Mouse (Mus musculus): ENCODE measurements around the gene Lrrc1. TPM values are rescaled to one million over a fixed set of nuclear protein-coding genes. Genes with fewer than 3 reads are reported as not detected.

Lrrc1 gene
- polyA plus RNA-seq, 1 experiment = 12.8 TPM

GRCm38 (mm10) chr9:77513892-77514291 is 30.8 kb downstream of the Lrrc1 start:
- H3K27ac ChIP-seq (ENCODE audit: insufficient read depth, low read length) = no peak overlapping the region
- H3K4me1 ChIP-seq (ENCODE audit: control insufficient read depth, insufficient read depth, low read length) = no peaks in the 10 kb centered on the region
- no peak for TF ChIP-seq POLR2A (IDR thresholded peaks at IDR 0.05; ENCODE audit: extremely low read depth, insufficient read depth, low read length)
- no peak for TF ChIP-seq CTCF (IDR thresholded peaks at IDR 0.05; ENCODE audit: extremely low read depth, insufficient read depth, low read length)
- H3K4me3 ChIP-seq (ENCODE audit: insufficient read depth, low read length) = no peak overlapping the region

GRCm38 (mm10) chr9:77512220-77512619 is 32.5 kb downstream of the Lrrc1 start:
- TF ChIP-seq CTCF (IDR thresholded peaks at IDR 0.05; ENCODE audit: extremely low read depth, insufficient read depth, low read length) (no peak), POLR2A (IDR thresholded peaks at IDR 0.05; ENCODE audit: extremely low read depth, insufficient read depth, low read length) (no peak)
- Histone ChIP-seq H3K4me3 (ENCODE audit: insufficient read depth, low read length) (no peak overlapping the region), H3K4me1 (ENCODE audit: control insufficient read depth, insufficient read depth, low read length) (no peaks in the 10 kb centered on the region), H3K27ac (ENCODE audit: insufficient read depth, low read length) (no peak overlapping the region)

GRCm38 (mm10) chr9:77510574-77510973 is 34.1 kb downstream of the Lrrc1 start:
- H3K27ac ChIP-seq (ENCODE audit: insufficient read depth, low read length) = no peak overlapping the region
- H3K4me1 ChIP-seq (ENCODE audit: control insufficient read depth, insufficient read depth, low read length) = no peaks in the 10 kb centered on the region
- H3K4me3 ChIP-seq (ENCODE audit: insufficient read depth, low read length) = no peak overlapping the region
- TF ChIP-seq POLR2A (IDR thresholded peaks at IDR 0.05; ENCODE audit: extremely low read depth, insufficient read depth, low read length) = no peak
- TF ChIP-seq CTCF (IDR thresholded peaks at IDR 0.05; ENCODE audit: extremely low read depth, insufficient read depth, low read length) = no peak

- TF ChIP-seq CTCF (IDR thresholded peaks at IDR 0.05; ENCODE audit: extremely low read depth, insufficient read depth, low read length) = no peak
- TF ChIP-seq POLR2A (IDR thresholded peaks at IDR 0.05; ENCODE audit: extremely low read depth, insufficient read depth, low read length) = no peak
- Histone ChIP-seq H3K27ac (ENCODE audit: insufficient read depth, low read length) (no peak overlapping the region), H3K4me1 (ENCODE audit: control insufficient read depth, insufficient read depth, low read length) (no peaks in the 10 kb centered on the region), H3K4me3 (ENCODE audit: insufficient read depth, low read length) (no peak overlapping the region)
Measured at GRCm38 (mm10) chr9:77507743-77508394, 36.8 kb downstream of the Lrrc1 start.

GRCm38 (mm10) chr9:77502548-77503438 is 41.9 kb downstream of the Lrrc1 start:
- H3K4me3 ChIP-seq (ENCODE audit: insufficient read depth, low read length) = no peak overlapping the region
- H3K27ac ChIP-seq (ENCODE audit: insufficient read depth, low read length) = peak overlapping the region; percentile 75
- H3K4me1 ChIP-seq (ENCODE audit: control insufficient read depth, insufficient read depth, low read length) = no peaks in the 10 kb centered on the region
- TF ChIP-seq CTCF (IDR thresholded peaks at IDR 0.05; ENCODE audit: extremely low read depth, insufficient read depth, low read length) (no peak), POLR2A (IDR thresholded peaks at IDR 0.05; ENCODE audit: extremely low read depth, insufficient read depth, low read length) (no peak)

- TF ChIP-seq CTCF (IDR thresholded peaks at IDR 0.05; ENCODE audit: extremely low read depth, insufficient read depth, low read length) (no peak), POLR2A (IDR thresholded peaks at IDR 0.05; ENCODE audit: extremely low read depth, insufficient read depth, low read length) (no peak)
- Histone ChIP-seq H3K27ac (ENCODE audit: insufficient read depth, low read length) (no peak overlapping the region), H3K4me3 (ENCODE audit: insufficient read depth, low read length) (no peak overlapping the region), H3K4me1 (ENCODE audit: control insufficient read depth, insufficient read depth, low read length) (no peaks in the 10 kb centered on the region)
Measured at GRCm38 (mm10) chr9:77502171-77502547, 42.5 kb downstream of the Lrrc1 start.

GRCm38 (mm10) chr9:77499084-77499483 is 45.6 kb downstream of the Lrrc1 start:
- no peak overlapping the region for H3K4me3 ChIP-seq (ENCODE audit: insufficient read depth, low read length)
- no peaks in the 10 kb centered on the region for H3K4me1 ChIP-seq (ENCODE audit: control insufficient read depth, insufficient read depth, low read length)
- TF ChIP-seq CTCF (IDR thresholded peaks at IDR 0.05; ENCODE audit: extremely low read depth, insufficient read depth, low read length) = no peak
- TF ChIP-seq POLR2A (IDR thresholded peaks at IDR 0.05; ENCODE audit: extremely low read depth, insufficient read depth, low read length) = no peak
- no peak overlapping the region for H3K27ac ChIP-seq (ENCODE audit: insufficient read depth, low read length)

GRCm38 (mm10) chr9:77498406-77498805 is 46.3 kb downstream of the Lrrc1 start:
- Histone ChIP-seq H3K4me3 (ENCODE audit: insufficient read depth, low read length) (no peak overlapping the region), H3K4me1 (ENCODE audit: control insufficient read depth, insufficient read depth, low read length) (no peaks in the 10 kb centered on the region), H3K27ac (ENCODE audit: insufficient read depth, low read length) (no peak overlapping the region)
- no peak for TF ChIP-seq POLR2A (IDR thresholded peaks at IDR 0.05; ENCODE audit: extremely low read depth, insufficient read depth, low read length)
- no peak for TF ChIP-seq CTCF (IDR thresholded peaks at IDR 0.05; ENCODE audit: extremely low read depth, insufficient read depth, low read length)

- TF ChIP-seq CTCF (IDR thresholded peaks at IDR 0.05; ENCODE audit: extremely low read depth, insufficient read depth, low read length) (no peak), POLR2A (IDR thresholded peaks at IDR 0.05; ENCODE audit: extremely low read depth, insufficient read depth, low read length) (no peak)
- Histone ChIP-seq H3K4me3 (ENCODE audit: insufficient read depth, low read length) (no peak overlapping the region), H3K4me1 (ENCODE audit: control insufficient read depth, insufficient read depth, low read length) (no peaks in the 10 kb centered on the region), H3K27ac (ENCODE audit: insufficient read depth, low read length) (no peak overlapping the region)
Measured at GRCm38 (mm10) chr9:77497173-77497572, 47.5 kb downstream of the Lrrc1 start.
